Mouse (Mus musculus): ENCODE measurements around the gene Tacc2. TPM values are rescaled to one million over a fixed set of nuclear protein-coding genes. Genes with fewer than 3 reads are reported as not detected.

Gene Tacc2
- total and polyA plus RNA-seq, 3 experiments = 3.5 to 21.5 TPM; not detected in 1

DNA sequence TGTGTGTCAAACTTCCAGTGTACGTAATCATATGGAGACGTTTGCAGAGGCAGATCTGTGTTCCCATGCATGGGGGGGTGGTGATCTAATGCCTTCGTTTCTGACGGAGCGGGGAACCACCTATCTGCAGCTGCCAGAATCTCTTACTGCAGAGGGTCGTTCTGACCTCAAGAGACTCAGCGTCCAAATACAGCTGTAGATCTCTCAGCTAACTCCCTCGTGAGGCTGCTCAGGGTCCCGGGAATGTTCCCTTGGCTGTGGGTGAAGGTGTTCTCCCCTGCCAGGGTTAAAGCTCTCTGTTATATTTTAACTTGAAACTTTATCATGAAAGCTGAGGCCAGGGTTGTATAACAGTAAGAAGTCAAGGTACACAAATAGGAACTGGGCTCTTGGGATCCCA lies 131.7 kb downstream of the Tacc2 start:
- Histone ChIP-seq H3K9me3 (replicated peaks; ENCODE audit: insufficient read depth, low read length) (no peaks in the 10 kb centered on the region), H3K27me3 (ENCODE audit: control insufficient read depth in 1 of 2, insufficient read depth in 2 of 2, low read length in 2 of 2) (no peaks in the 10 kb centered on the region), H3K27ac (ENCODE audit: control insufficient read depth, low read depth, low read length) (no peak overlapping the region), H3K9ac (ENCODE audit: control insufficient read depth, low read depth, low read length, poor library complexity, severe bottlenecking) (no peak overlapping the region), H3K79me2 (ENCODE audit: control insufficient read depth, insufficient read depth, low read length, poor library complexity) (no peaks in the 10 kb centered on the region), H3K4me3 (ENCODE audit: control insufficient read depth in 1 of 2, insufficient read depth in 1 of 2, low read depth in 2 of 2, low read length in 2 of 2) (no peak overlapping the region), H3K36me3 (ENCODE audit: control insufficient read depth in 1 of 2, insufficient read depth in 2 of 2, low read length in 2 of 2) (no peaks in the 10 kb centered on the region; a peak in 1 of 4 replicates), H3K4me1 (ENCODE audit: control insufficient read depth in 1 of 2, insufficient read depth in 2 of 2, low read length in 2 of 2) (no peaks in the 10 kb centered on the region)
- TF ChIP-seq ETS1 (IDR thresholded peaks at IDR 0.05; ENCODE audit: low read depth, low read length) (no peak), USF1 (IDR thresholded peaks at IDR 0.05; ENCODE audit: low read depth, low read length) (no peak), GATA1 (IDR thresholded peaks at IDR 0.05; ENCODE audit: low read depth, low read length) (no peak), ZNF384 (IDR thresholded peaks at IDR 0.05; ENCODE audit: low read depth, low read length) (no peak), MYB (IDR thresholded peaks at IDR 0.05; ENCODE audit: low read depth, low read length) (no peak), UBTF (IDR thresholded peaks at IDR 0.05; ENCODE audit: borderline replicate concordance, insufficient read depth, low read depth, low read length) (no peak), ELF1 (IDR thresholded peaks at IDR 0.05; ENCODE audit: low read depth, low read length) (no peak), E2F4 (IDR thresholded peaks at IDR 0.05; ENCODE audit: borderline replicate concordance, low read depth, low read length) (no peak), GABPA (IDR thresholded peaks at IDR 0.05; ENCODE audit: low read depth, low read length) (no peak), TBP (IDR thresholded peaks at IDR 0.05; ENCODE audit: low read depth, low read length) (no peak), KAT2A (conservative IDR thresholded peaks at IDR 0.05; ENCODE audit: low read depth, low read length) (no peak), ZMIZ1 (IDR thresholded peaks at IDR 0.05; ENCODE audit: low read depth, low read length) (no peak), RAD21 (IDR thresholded peaks at IDR 0.05; ENCODE audit: low read depth, low read length) (no peak), MAX (IDR thresholded peaks at IDR 0.05; ENCODE audit: low read length) (no peak), EP300 (IDR thresholded peaks at IDR 0.05; ENCODE audit: low read depth in 1 of 2, low read length in 2 of 2) (no peak), MAZ (IDR thresholded peaks at IDR 0.05; ENCODE audit: low read depth, low read length) (no peak)
- no peak for DNase-seq (ENCODE audit: low read depth, low spot score)

DNA sequence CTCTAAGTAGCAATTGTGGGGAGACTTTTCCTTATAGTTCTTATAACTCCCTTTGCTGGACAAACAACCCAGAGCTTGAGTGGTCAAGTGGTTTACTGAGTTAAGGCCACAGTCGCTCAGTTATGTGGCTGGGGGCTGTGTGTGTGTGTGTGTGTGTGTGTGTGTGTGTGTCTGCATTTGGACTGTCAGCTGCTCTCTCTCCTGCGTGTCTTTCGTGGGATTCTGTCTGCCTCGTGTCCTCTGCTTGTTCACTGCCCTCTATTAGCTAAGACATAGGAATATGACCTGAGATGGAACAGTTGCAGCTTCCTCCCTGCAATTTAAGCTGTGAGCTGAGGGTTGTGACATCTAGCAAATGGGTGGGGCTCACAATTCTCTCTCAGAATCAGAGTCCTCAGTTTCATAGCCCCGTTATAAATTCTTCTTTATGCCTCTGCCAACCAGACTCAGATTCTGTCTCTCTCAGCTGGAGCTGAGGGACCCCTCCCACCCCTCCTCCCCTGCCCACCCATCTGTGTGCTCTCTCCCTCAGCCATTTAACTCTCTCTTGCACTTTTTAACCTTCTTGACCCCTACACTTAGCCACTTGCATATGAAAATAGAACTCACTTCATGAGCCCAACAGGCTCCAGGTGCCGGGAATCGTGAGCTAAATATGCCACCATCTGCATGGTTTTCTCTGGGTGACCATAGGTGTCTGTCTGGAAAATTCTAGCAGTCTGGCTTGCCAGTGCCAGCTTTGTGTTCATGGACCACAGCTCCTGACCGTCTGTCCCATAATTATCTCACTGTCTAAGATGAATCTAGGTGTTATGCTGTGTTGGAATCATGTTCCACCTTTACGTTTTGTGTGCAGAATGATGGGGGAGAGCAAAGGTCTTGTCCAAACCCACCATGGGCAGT lies 132.4 kb downstream of the Tacc2 start:
- Histone ChIP-seq H3K27ac (ENCODE audit: control insufficient read depth, low read depth, low read length) (no peak overlapping the region), H3K27me3 (ENCODE audit: control insufficient read depth in 1 of 2, insufficient read depth in 2 of 2, low read length in 2 of 2) (no peaks in the 10 kb centered on the region), H3K9me3 (replicated peaks; ENCODE audit: insufficient read depth, low read length) (no peaks in the 10 kb centered on the region), H3K9ac (ENCODE audit: control insufficient read depth, low read depth, low read length, poor library complexity, severe bottlenecking) (no peak overlapping the region), H3K36me3 (ENCODE audit: control insufficient read depth in 1 of 2, insufficient read depth in 2 of 2, low read length in 2 of 2) (no peaks in the 10 kb centered on the region; a peak in 1 of 4 replicates), H3K4me1 (ENCODE audit: control insufficient read depth in 1 of 2, insufficient read depth in 2 of 2, low read length in 2 of 2) (no peaks in the 10 kb centered on the region), H3K79me2 (ENCODE audit: control insufficient read depth, insufficient read depth, low read length, poor library complexity) (no peaks in the 10 kb centered on the region), H3K4me3 (ENCODE audit: control insufficient read depth in 1 of 2, insufficient read depth in 1 of 2, low read depth in 2 of 2, low read length in 2 of 2) (no peak overlapping the region)
- TF ChIP-seq NRF1 (IDR thresholded peaks at IDR 0.05; ENCODE audit: insufficient read depth, low read depth, low read length, poor library complexity, severe bottlenecking) (no peak), MEF2A (IDR thresholded peaks at IDR 0.05; ENCODE audit: extremely low read depth, insufficient replicate concordance, low read depth, low read length, poor library complexity, severe bottlenecking) (no peak), MAZ (IDR thresholded peaks at IDR 0.05; ENCODE audit: low read depth, low read length) (no peak), TCF12 (IDR thresholded peaks at IDR 0.05; ENCODE audit: low read depth, low read length) (no peak)
- DNase-seq (ENCODE audit: low read depth, low spot score) = no peak
